Mouse (Mus musculus) layer of hippocampus, adult 18-20 months (tissue): ENCODE data around the gene Vdr. TPM values are rescaled to one million over a fixed set of nuclear protein-coding genes. Genes with fewer than 3 reads are reported as not detected.
A peak's percentile ranks its signal among the peaks of the same experiment; 100 is the strongest.

ENCODE experiments used
- DNase-seq, 2 experiments: peaks; one replicate each; pipeline ENCODE4 v3.0.0; 2022; ENCODE audit warnings: low spot score in 2 of 2
- long read RNA-seq: library from polyadenylated mRNA; stranded (forward); transcript quantifications from one replicate; pipeline ENCODE4 v2.0.0, GENCODE M21; 2021
- total RNA-seq, 2 experiments: library from RNA; stranded (reverse); gene quantifications; 2 replicates each; pipeline ENCODE4 v1.2.3; 2021

Gene Vdr
- total RNA-seq = under 1 TPM; 0.07 to 0.48 TPM
- long read RNA-seq = 0 reads

DNA sequence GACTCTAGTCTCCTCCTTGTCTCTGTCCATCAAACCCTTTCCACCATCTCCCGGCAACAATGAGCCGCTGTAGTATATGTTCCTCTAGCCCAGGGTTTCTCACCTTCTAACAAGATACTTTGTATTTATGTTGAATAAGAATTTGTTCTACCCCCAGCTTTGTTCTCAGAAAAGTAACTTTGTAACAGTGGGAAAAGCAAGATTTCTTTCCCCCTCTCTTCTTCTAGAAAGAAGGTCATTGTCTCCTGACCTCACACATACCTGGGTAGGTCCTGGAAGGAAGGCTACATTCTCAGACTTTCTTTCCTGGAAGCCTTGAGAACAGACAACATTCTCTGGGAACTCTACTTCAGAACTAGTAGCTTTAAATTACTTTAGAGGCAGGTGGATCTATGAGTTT is at the start of gene Vdr:
Gene Vdr (minus strand): TSS at position 101 of the 400 bp plus-strand sequence.
- no peak for DNase-seq

DNA sequence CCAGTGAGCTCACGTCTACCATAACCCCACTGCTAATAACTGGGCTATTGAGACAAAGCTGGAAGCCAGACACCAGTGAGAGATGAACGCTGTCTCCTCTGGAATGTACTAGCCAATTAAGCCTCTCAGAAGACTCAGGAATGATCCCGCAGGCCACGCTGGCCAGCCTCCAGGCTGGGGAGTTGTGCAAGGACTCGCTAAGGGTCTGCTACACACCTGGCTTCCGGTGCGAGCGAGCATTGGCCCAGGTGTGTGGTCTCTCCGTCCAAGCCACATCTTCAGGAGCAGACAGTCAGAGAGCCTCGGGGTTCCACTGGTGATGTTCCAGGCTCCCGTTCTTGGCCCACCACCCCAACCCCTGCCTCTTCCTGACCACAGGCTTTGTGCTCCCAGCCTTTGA is 46.0 kb upstream of the Vdr start:
- no peak for DNase-seq

GRCm38 (mm10) chr15:97955742-97956141 is 45.3 kb upstream of the Vdr start:
- DNase-seq = no peak

DNA sequence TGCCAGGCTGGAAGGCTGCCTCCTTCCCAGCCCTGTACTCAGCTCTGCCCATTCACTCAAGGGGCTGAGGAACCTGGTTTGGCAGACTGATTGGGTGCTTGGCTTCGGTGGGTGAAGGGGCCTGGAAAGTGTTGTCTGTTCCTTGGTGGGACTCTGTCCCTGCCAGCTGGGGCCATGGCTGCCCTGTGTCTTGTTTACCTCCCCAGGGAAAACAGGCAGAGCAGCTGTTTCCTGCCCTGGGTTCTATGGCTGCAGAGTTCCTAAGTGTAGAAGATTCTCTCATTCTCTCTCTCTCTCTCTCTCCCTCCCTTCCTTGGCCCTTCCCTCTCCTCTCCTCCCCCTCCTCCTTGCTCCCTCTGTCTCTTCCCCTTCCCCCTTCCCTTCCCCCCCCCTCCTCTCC is 44.9 kb upstream of the Vdr start:
- no peak for DNase-seq

- DNase-seq = no peak
These were observed 44.2 kb upstream of the Vdr start for GRCm38 (mm10) chr15:97954671-97955070.

DNA sequence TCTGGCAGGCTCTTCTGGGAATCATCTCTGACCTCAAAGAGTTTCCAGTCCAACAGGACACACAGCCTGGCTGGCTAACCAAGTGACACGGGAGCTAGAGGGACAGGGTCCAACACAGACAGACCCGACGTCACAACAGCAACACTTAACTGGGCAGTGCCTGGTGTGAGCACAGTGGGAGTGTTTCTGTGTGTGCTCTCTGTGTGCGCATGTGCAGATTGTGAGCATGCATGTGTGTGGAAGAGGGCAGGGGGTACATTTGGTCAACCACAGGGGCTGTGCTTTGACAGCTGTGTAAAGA is 42.4 kb upstream of the Vdr start:
- no peak for DNase-seq

DNA sequence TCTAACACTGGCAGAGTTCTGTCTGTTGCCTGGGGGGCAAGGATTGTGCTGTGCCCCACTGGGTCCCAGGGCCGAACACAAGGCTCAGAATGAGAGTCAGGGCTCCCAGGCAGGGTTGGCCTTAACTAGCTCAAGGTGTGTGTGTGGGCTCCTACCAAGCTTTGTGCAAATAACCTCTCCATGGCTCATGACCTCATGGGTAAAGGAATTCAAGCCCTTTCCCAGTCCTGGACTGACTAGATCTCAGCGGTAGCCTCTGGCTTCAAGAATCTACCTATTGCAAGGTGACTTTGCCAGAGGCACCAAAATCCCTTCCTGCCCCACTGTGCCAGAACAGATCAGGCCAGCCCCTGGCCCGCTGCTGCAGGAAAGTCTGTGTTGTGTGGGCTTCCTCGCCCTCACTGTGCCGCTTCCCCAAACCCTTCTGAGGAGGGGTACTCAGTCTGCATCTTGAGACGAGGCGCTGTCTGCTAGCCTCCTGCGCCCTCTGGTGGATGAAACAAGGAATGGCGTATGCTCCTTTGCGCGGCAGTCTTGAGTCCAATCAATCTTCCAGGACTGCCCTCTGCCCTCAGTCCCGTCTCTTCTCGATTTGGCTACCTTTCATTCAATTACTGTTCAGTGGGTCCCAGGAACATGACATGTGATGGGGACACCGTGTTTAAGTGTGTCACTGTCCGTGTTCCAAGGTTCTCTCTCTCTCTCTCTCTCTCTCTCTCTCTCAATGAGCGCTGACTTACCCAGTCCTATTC is 41.9 kb upstream of the Vdr start:
- peak in 1 of 2 experiments; percentile 75 for DNase-seq

DNA sequence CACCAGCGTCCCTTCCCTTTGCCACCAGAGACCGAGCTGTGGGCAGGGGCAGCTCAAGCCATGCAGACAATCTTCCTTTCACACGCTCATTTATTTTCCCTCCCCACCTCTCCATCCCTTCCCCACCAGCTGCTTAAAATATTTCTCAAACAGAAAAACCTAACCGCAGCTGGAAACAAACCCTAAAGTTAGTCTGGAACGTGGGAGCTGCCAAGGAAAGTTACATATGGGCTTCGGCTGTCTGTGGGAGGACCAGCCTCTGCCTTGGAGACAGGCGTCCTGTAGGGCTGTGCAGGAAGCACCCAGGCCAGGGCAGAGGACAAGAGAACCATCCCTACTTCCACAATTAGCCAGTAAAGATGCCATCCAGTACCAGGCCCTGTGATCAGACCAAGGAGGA is 39.8 kb upstream of the Vdr start:
- DNase-seq = no peak

DNA sequence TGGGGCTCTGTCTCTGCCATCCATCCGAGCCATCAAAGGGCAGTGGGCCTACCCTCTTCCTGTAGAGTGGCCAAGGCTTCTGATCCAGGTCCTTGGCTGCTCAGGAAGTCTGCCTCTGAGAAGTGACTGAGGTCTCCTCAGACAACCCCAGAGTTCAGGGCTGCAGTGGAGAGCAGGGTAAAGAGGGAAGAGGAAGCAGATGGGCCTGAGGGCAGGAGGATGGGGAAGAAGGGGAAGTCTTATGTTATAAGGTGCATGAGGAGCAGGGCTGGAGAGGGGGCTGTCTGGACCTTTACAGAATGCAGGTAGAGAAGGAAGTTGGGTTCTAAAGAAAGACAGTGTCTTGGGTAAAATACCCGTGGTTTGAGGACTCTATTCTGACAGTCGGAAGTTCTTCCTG is 39.3 kb upstream of the Vdr start:
- no peak for DNase-seq

- no peak for DNase-seq
These were observed 38.3 kb upstream of the Vdr start for GRCm38 (mm10) chr15:97948720-97949119.

DNA sequence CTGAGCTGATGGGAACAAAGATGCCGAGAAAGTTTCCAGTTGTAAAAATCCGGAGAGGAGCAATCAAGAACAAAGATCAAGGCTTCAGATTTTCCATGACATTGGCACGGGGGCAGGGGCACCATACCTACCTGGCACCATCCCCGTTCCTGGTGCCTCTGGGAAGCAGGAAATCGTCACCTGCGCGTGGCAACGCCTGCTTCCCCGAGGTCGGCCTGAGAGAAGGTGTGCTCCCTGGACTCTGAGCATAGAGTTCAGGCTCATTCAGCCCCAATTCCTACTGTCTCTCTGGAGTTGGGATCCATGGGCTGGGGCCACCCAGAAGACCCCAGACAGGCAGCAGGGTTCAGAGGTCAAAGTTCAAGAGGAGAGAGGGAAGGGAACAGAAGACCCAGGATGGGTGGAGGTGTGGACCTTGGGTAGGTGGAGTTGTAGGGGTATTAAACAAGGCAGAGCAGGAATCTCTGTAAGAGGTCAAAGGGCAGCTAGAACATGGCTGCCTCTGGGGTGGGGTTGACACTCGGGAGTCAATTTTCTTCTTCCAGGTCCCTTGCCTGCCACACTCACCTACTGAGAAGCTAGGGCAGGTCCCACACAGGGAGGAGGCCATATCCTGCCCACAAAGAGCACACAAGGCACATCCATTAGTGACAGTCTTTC is 35.4 kb upstream of the Vdr start:
- no peak for DNase-seq

DNA sequence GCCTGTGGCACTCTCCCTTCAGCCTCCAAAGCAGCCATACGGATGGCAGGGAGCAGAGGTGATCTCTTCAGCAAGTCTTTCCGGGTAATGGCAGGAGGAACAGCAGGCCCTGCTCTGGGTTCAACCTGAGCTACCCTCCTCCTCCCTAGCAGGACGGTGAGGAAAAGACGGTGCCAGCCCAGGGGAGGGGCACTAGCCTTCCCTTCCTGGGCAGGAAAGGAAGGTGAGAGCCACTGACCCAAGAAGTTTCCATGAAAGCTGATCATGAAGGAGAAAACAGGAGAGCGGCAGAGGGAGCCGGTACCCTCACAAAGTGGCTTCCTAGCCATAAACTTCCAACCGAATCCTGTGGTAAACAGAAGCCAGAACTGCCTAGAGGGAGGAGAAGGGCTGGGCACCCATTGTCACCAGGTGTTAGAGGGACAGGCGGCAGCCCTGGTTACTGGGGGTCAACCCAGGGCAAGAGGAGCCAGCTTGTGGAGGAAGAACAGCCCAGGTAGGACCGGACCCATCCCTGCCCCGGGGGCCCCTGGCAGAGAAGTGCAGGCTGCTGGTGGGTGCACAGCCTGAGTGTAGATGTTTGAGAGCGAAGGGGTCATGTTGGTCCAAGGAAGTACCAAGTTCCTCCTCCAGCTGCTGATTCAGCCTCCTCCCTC is 34.6 kb upstream of the Vdr start:
- DNase-seq = no peak

GRCm38 (mm10) chr15:97943356-97943755 is 32.9 kb upstream of the Vdr start:
- no peak for DNase-seq

DNA sequence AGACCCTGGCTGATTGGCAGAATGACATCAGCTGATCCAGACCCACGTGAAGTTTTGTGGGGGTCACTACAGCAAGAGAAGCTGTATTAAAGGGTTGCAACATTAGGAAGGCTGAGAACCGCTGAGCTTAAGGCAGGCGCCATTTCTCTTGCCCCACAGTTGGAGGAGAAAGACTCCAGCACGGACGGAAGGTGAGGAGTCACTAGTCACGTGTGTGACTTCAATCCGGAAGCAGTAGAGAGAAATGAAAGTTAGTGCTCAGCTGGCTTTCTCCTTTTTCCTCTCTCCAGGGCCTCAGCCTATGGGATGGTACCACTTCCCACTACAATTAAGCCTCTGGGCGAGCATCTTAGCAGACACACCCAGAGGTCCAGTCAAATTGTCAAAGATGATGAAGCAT is 32.1 kb upstream of the Vdr start:
- no peak for DNase-seq

GRCm38 (mm10) chr15:97941306-97941705 is 30.9 kb upstream of the Vdr start:
- no peak for DNase-seq

- DNase-seq = no peak
These were observed 29.7 kb upstream of the Vdr start for GRCm38 (mm10) chr15:97940088-97940487.

GRCm38 (mm10) chr15:97938580-97938979 is 28.1 kb upstream of the Vdr start:
- DNase-seq = no peak

- peak in 1 of 2 experiments; percentile 15 for DNase-seq
These were observed 22.0 kb upstream of the Vdr start for GRCm38 (mm10) chr15:97932441-97932840.

DNA sequence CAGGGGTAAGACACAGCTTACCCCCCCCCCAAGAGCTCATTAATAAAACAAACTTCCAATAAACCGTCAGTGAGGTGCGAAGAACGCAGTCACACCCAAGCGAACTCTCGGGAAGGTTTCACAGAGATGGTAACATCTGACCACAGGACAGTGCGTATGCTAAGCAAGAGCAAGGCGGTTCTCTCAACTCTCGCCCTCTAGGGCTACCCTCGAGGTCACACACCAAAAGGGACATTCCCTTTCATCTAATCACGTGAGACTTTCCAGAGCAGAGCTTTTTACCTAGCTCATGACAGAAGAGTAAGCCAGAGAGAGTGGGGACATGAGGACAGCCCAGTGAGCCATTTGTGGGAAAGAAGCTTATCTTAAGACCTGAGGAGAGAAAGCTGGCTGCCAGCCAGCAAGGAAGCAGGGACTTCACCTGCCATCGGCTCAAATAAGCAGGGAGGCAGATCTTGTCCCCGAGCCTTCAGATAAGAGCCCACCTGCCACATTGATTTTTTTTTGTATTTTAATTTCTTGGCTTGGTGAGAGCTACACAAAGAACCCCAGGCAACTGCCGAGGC is 18.9 kb upstream of the Vdr start:
- DNase-seq = no peak

GRCm38 (mm10) chr15:97927821-97928220 is 17.4 kb upstream of the Vdr start:
- DNase-seq = no peak

- DNase-seq = no peak
These were observed 16.6 kb upstream of the Vdr start for GRCm38 (mm10) chr15:97927018-97927417.

DNA sequence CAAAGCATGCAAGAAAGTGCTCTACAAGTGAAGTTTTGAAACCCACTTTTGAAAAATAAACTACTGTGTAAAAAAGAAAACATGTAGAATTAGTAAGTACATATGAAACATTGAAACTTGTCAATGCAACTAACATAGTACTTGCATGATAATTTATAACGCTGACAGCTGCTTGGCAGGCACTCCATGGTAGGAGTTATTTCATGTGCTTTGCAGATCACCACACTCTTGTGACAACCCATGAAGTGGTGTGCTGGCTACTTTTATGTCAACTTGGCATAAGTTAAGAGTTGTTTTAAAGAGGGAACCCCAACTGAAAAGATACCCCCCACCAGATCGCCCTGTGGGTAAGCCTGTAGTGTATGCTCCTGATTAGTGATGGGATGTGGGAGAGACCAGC is 12.0 kb upstream of the Vdr start:
- DNase-seq = no peak
